Mouse (Mus musculus): ENCODE results near the gene 4930402H24Rik. TPM values are rescaled to one million over a fixed set of nuclear protein-coding genes. Genes with fewer than 3 reads are reported as not detected.
A peak's percentile ranks its signal among the peaks of the same experiment; 100 is the strongest.

The 4930402H24Rik gene
- total RNA-seq (2021): 1 to 10 TPM; 5.1 to 7.6 TPM
- long read RNA-seq, experiment 1, partial matches to known transcripts: 0 of 2 reads
- long read RNA-seq, experiment 1, other reads (novel, unspliced or antisense): 2 of 2 reads
- long read RNA-seq, experiment 2, partial matches to known transcripts: 0 of 6 reads
- long read RNA-seq, experiment 2, other reads (novel, unspliced or antisense): 6 of 6 reads

DNA sequence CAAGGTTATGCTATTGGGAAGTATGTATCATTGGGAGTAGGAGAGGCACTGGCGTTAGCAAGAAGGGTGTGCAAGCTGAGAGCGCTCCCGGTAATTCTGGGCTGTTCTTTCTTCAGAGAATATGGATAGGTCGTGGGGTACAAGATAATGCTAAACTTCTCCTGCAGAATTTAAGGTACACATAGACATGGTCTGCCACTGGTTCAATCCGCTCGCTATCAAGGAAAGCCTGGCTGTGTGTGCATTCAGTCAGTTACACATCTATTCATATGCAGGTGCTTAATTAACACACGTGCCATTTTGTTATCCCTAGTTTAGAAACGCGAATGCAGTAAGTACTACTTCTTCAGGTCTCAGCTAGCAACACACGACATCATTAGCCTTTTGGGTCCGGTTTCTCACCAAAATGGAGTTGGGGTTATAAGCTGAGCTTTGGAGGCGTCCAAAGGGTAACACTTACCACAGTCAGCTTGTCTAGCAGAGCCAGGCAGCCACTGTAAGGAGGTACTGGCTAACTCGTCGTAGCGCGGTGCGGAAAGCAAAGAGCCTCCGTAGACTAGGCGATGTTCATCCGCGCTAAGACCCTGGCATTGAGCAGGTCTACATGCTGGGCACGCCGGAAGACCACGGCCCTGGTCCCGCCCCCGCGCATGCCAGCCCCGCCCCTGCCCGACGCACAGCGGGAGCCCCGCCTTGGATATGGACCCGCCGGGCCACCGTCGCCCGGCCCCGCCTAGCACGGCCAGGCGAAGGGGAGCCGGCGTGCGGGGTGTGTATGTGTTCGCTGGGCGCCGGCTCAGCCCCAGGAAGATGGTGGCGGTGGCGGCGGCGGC, at the start of gene 4930402H24Rik, which contains the start of gene Atrn:
Gene 4930402H24Rik (minus strand): TSS at position 656 of the 833 bp plus-strand sequence.
Gene Atrn (plus strand): TSS at position 745 of the 833 bp plus-strand sequence.
- DNase-seq: peak; percentile 95

DNA sequence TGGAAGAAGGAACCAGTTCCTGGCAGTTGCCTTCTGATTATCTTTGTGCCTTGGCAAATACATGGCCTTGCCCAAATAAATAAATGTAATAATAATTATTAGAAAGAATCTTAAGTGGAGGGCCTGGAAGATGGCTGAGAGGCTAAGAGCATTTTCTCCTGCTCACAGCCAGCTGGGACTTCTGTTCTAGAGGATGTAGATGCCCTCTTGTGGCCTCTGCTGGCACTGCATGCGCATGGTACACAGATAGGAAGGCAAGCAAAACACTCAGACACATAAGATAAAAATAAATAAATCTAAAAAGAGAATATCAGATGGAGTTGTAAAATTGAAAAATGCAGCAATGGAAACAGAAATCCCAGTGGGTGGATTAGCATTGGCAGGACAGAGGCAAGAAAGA, 44.3 kb upstream of the 4930402H24Rik start:
- peak; percentile 51 for DNase-seq

DNA sequence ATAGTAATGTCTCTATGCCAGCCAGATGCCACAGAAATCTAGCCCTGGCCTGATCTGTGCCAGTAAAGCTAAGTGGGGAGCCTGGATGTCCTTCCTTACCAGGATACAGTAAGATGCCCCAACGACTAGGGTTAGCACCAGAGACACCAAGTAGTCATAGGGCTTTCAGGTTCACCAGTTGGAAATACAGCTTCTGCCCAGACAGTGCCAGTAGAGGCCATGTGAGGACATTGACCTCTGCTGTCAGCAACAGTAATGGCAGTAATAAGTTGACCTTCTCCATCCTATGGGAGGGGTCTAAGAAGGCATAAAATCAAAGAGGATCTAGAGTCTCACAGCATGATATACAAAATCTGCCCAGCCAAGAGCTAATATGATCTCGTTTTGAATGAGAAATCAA, 43.6 kb upstream of the 4930402H24Rik start:
- no peak for DNase-seq

DNA sequence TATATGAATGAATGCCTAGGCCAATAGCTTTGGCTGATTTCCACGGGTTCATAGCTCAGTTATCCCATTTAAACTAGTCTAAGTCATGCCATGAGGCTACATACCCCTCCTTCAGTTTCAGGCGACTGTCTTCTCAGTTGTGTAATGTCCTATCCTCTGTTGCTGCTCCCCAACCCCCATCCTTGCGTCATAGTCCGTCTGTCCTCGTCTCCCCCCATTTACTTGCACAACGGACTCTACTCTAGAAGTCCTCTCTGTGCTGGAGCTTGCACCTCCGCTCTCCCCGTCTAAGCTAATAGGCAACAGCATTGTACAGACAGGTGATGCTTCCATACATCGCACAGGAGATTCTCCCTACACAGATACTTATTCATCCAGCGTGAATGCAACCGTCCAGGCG, 26.7 kb upstream of the 4930402H24Rik start:
- DNase-seq: no peak

DNA sequence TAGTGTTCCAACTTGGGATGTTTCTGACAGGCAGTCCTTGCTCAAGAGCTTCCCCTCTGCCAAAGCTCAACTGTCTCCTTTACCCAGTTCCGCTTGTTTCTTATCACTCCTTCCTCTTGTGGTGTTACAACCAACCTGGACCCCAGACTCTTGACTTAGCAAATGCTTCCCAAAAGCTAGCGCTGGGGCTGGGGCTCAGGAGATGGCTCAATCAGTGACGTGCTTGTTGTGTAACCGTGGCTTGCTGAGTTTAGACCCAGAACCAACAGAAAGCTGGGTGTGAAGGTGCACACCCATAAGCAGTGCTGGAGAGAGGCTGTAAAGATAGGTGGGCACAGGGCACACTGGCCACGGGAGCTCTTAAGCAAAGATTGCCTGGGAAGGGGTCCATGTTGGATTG, 23.8 kb upstream of the 4930402H24Rik start:
- no peak for DNase-seq

DNA sequence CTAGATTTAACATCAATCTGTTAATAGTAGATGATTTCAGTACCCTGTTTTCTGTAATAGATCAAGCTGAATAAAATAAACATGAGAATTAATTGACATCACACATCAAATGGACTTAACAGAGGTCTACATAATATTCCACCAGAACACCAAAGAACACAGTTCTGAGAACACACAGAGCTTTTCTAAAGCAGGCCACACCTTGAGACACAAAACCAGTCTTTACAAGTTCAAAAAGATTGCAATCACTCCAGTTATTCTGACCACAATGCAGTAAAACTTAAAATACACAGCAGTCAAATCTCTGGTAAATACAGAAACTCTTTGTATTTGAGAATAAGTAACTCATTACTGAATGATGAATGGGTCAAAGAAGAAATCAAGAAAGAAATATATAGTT, 22.3 kb upstream of the 4930402H24Rik start:
- DNase-seq: no peak

DNA sequence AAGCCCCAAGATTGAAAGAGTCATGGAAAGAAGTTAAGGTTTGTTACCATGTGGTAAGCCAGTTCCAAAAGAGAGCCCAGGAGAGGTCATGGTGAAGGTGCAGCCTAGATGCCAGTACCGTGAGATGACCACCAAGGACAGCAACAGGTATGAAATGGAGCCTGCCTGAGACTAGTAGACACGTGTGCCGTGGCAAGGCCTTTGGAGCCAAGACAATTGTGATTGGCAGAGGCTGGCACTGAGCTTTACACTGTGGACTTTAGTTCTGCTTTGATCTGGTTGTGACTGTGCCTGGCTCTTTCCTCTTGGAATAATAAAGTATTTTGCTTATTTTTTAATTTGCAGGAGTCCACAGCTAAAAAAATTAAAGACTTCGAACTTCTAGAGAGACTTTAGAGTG, 21.8 kb upstream of the 4930402H24Rik start:
- no peak for DNase-seq

DNA sequence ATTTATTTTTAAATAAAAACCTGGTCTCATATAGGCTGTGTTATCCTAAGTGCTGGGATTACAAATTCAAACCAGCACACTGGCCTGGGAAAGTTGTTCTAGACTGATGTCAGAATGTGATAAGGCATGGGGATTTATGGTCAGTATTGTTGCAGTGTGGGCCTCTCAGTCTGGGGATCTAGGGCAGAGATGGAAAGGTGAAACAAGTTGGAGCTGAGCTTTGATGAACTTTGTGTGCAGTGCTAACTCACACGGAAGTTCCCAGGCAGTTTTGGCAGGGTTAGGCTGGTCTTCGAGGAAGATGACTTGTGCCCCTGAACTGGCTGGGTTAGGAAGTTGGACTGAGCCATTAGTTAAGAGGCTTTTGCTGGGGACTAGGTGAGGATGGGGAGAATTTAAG, 18.7 kb upstream of the 4930402H24Rik start:
- no peak for DNase-seq

DNA sequence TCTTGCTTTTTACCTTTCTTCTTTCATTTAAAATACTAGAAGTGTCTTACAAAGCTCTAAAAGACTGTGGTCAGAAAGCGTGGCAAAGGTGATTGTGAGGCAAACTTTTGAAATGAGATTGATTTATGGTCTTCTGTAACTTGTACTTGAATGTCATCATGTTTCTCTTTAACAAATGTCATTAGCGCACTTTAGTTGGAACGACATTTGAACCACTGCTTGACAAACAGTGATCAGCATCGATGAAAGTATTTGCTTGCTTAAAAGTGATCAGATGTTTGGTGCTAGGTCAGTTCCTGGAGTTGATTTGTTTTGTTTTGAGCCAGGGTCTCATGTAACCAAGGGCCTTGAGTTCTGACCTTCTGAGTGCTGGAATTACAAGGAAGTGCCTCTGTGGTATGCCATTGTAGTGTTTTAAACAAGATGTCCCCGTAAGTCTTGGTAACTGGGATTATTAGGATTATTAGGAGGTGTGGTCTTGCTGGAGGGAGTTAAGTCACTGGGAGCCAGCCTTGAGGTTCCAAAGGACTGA, 12.9 kb upstream of the 4930402H24Rik start:
- DNase-seq: no peak

DNA sequence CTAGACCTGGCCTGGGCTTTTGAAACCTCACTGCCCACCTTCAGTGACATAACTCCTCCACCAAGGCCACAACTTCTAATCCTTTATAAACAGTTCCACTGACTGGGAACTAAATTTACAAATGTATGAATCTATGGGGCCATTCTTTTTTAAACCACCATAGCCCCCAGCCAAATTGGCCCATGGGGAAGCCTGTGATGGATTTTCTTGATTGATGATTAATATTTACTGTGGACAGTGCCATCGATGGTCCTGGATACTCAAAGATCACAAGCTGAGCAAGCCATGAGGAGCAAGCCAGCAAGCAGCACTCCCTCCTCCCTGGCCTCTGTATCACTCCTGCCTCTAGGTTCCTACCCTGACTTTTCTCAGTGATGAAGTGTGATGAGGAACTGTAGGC, 11.5 kb upstream of the 4930402H24Rik start:
- no peak for DNase-seq

DNA sequence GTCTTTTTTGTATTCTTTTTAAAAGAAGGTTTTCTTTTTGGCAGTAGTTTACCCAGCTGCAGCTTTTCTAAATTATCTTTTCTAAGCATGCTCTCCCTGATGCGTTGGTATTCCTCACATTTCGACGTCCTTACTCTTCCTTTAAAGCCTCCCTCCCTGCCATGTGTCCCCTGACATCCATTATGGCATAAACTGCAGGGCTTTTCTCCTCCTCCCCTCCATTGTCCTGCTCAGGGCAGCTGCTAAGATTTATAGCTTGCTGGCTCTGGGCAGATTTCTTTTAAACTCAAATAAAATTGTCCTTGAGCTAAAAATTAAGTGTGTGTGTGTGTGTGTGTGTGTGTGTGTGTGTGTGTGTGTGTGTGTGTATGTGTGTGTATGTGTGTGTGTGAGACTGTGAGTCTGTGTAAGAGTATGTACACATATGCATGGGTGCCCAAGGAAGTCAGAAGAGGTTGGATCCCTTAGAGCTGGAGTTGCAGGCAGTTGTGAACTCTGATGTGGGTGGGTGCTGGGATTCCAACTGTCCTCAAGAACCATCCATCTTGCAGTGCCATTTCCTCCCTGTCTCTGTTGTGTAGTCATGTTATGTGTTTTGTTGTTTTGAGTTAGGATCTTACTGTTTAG, 10.4 kb upstream of the 4930402H24Rik start:
- DNase-seq: no peak

DNA sequence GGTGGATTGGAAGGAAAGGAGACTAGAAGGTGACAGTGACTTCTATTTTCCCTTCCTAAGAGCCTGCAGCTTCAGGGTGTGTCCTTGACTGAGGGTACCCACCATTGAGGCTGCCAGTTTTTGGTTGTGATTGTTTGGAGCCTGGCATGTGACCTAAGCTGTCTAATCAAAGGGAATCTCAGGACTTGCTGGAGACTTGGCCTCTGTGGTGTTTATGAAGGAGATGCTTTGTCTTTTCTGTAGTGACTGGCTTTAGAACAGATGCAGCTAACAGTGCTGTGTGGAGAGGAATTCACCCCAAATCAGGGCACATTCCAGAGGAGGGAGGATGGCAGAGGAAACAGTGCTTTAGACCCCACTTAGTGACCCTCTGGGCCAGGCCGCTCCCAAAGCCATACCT, 8.7 kb upstream of the 4930402H24Rik start:
- no peak for DNase-seq

DNA sequence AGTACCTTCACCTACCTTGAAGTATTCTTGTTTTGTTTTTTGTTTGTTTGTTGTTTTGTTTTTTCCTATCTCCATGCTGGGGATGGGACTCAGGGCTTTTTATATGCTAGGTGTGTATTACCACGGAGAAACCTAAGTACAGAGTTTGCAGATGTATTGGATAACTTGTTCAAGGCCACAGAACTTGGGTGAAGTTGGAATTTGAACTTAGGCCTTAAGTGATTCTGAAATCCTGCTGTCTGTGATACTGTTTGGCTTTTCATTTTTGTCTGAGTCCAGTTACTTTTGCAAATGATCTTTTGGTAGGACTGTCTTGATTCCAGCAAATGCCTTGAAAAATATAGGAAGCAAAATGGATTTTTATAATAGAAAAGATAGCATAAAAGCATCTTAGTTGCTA, 5.5 kb upstream of the 4930402H24Rik start:
- DNase-seq: no peak

DNA sequence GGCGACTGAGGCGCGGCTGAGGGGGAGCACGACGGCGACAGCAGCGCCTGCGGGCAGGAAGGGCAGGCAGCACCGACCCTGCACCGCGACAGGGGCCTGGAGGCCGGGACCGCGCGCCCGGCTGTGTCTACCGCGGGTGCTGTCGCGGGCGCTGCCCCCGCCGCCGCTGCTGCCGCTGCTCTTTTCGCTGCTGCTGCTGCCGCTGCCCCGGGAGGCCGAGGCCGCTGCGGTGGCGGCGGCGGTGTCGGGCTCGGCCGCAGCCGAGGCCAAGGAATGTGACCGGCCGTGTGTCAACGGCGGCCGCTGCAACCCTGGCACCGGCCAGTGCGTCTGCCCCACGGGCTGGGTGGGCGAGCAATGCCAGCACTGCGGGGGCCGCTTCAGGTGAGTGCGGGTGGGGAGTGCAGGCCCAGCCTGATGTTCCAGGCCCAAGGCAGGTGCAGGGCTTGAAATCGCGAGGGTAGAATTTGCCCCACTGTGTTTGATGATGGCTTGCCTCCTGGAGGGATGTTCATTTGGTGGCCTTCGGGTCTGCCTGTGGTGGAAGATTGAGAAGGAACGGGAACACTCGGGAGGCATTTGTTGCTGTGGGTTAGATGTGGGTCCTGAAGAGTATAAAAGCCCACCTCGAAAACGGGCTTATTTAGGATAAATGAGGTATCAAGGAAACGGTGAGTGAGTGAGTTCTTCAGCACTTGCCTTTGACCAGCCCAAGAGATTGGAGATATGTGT, 544 bp upstream of the 4930402H24Rik start:
- DNase-seq: no peak

DNA sequence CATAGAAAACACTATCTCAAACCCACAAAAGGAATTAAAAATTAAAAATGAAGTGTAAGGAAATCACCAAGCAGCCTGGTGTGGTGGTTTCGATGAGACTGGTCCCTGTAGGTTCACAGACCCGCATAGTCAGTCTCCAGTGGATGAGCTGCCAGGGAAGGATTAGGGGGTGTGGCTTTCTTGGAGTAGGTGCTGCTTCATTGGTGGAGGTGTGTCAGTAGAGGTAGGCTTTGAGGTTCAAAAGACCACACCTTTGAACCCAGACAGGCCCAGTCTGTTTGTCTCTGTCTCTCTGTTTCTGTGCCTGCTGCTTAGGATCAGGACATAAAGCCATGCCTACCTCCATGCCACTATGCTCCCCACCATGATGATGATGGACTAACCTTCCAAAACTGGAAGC, 7.4 kb downstream of the 4930402H24Rik start:
- DNase-seq: no peak

DNA sequence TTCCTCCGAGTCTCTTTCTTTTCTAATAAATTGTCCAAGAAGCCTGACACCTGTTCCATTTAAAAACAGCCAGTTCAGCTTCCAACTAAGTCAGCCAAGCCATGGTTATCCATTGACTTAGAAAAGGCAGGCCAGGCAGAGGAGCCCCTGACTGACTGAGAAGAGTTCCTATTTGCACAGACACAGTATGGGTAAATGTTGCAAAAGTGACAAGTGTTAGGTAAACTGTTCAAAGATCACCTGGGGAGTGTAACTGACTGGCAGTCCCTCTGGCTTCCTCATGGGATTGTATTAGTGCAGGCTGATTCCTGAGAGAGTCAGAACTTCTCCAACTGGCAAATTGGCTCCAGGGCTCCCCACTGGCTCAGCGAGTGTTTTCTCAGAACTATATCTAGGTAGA, 8.3 kb downstream of the 4930402H24Rik start:
- DNase-seq: no peak

DNA sequence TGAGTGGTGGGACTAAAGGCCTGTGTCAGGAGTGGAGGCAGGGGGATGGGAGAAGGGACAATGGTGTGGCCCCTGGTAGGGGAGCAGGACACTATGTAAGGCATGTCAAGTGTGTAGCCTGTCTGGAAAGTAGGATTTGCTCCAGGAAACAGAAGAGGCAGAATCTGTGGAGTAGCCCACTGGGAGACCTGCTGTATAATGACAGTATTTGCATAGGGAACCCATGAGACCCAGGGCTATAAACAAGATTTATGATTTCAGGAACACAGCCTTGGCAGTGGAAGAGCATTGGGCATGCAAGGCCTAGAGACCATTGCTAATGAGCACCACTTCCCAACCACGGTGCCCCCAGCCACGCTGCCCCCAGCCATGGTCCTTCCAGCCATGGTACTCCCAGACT, 9.3 kb downstream of the 4930402H24Rik start:
- DNase-seq: no peak

DNA sequence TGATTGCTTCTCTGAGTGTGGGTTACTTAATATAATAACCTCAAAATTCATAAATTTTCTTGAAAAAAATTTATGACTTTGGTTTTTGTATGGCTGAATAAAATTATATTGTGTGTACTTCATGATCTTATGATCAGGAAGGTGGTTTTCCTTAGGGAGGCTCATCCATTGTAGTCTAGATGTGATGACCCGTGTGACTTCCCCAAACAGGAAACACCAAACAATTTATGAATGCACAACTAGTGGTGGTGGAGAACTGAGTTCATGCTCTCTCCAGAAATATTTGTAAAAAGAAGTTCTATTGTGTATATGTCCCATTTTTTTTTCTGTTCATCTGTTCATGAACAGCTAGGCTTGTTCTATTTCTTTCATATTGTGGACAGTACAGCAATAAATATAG, 18.8 kb downstream of the 4930402H24Rik start:
- DNase-seq: no peak

DNA sequence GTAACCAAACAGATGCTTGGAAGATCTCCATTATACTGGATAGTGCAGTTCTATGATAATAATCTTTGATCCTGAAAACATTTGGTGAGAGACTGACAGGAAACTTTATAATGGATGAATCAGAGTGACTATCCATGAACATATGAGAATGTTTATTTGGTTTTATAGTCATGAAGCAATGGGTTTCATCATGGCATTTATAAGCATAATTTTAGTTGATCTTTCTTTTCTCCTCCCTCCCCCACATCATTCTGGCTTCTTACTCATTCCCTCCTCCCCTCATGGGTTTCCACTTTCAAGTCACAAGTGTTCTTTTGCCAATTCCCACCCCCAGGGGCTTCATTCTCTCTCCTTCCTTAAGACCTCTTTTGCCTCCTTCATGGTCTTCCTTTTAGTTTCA, 19.2 kb downstream of the 4930402H24Rik start:
- DNase-seq: no peak

DNA sequence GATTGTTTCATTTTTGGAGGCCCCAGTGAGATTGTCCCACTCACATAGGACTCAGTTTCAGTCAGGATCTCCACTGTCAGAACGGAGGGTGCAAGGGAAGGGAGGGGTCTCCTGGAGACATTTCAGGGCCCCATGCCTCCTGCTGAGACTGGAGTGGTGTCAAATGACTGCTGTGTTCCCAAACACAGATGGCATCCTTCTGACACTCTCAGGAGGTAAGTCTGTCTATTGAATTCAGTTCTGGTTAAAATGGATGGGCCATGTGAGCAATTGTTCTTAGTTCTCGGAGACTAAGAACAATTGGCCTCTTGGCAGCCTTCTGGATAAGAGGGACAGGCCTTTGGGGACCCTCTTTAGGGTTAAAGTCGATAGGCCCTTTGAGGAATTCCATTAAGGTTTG, 28.8 kb downstream of the 4930402H24Rik start:
- no peak for DNase-seq

DNA sequence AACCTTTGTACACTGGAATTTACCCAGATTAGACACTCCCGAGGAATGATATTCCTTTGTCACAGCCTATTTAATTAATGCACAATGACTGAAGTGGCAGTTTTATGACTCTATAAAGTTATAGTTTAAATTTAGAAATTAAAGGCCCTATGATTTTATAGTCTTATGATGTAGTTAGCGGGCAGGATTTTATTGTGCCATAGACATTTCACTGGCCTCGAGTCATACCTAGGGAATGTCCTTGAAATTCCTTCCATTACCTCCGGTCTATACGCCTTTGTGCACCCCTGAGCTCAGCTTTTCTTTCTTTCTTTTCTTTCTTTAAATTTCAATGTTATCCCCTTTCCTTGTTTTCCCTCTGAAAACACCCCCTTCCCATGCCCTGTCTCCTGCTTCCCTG, 35.3 kb downstream of the 4930402H24Rik start:
- no peak for DNase-seq

DNA sequence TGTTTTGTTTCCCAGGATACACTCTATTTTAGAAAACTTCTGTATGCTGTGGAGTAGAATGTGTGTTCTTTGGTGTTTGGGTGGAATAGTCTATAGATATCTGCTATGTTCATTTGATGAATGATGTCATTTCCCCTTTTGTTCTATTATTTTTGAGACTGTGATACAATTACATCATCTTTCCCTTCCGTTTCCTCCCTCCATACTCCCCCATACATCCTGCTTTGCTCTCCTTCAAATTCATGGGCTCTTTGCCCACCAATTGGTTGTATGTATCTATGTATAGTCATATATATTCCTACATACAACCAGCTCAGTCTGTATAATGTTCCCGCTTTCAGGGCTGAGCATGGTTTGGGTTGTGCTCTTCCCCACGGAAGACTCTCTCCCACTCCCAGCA, 44.1 kb downstream of the 4930402H24Rik start:
- no peak for DNase-seq
